Mouse (Mus musculus) left cerebral cortex, postnatal 25 days (tissue): ENCODE results near the gene Gm10972. TPM values are rescaled to one million over a fixed set of nuclear protein-coding genes. Genes with fewer than 3 reads are reported as not detected.
"Not testable (repeated sequence)": the region's sequence is repeated elsewhere in the genome, so short reads cannot be mapped to it uniquely, and the experiment has no call there.

ENCODE experiments used
- DNase-seq, 2 experiments: peaks; one replicate each; pipeline ENCODE4 v3.0.0; 2022; ENCODE audit warnings: low spot score in 2 of 2, mixed read lengths in 1 of 2
- intact Hi-C: fragments of 180-260 bp; cut with DNase I; formaldehyde crosslinking; loops from one replicate; pipeline ENCODE4 v1.15.1; 2025
- total RNA-seq, 2 experiments: library from RNA; stranded (reverse); gene quantifications; 2 replicates each; pipeline ENCODE4 v1.2.3; 2021

Gene Gm10972
- total RNA-seq, 2 experiments from 2014 or later = not detected

- not testable (repeated sequence) for DNase-seq
These were observed 15.2 kb downstream of the Gm10972 start for GRCm38 (mm10) chr3:94657852-94658739.

GRCm38 (mm10) chr3:94658740-94659095 lies 15.8 kb downstream of the Gm10972 start, which contains the start of gene Tuft1:
Gene Tuft1 (minus strand): TSS chr3:94658872.
- peak; percentile 33 to 53 for DNase-seq
- intact Hi-C loops = not testable (repeated sequence)

More at GRCm38 (mm10) chr3:94657852-94658739, 15.2 kb downstream of the Gm10972 start:
- intact Hi-C loops = not testable (repeated sequence)

GRCm38 (mm10) chr3:94659142-94659748 lies 16.3 kb downstream of the Gm10972 start:
- DNase-seq, intact Hi-C loops: not testable (repeated sequence)

- DNase-seq, intact Hi-C loops: not testable (repeated sequence)
These were observed 17.9 kb downstream of the Gm10972 start for GRCm38 (mm10) chr3:94660841-94661240.

- DNase-seq, intact Hi-C loops: not testable (repeated sequence)
These were observed 22.3 kb downstream of the Gm10972 start for GRCm38 (mm10) chr3:94665060-94665802.

GRCm38 (mm10) chr3:94665896-94666295 lies 23.0 kb downstream of the Gm10972 start:
- intact Hi-C loops = not testable (repeated sequence)

GRCm38 (mm10) chr3:94675101-94675500 lies 32.2 kb downstream of the Gm10972 start:
- DNase-seq, intact Hi-C loops: not testable (repeated sequence)

More at GRCm38 (mm10) chr3:94665896-94666295, 23.0 kb downstream of the Gm10972 start:
- DNase-seq = not testable (repeated sequence)

GRCm38 (mm10) chr3:94679351-94679841 lies 36.5 kb downstream of the Gm10972 start:
- DNase-seq = no peak
- intact Hi-C loops = no loop called here

- intact Hi-C loops, DNase-seq: not testable (repeated sequence)
These were observed 37.1 kb downstream of the Gm10972 start for GRCm38 (mm10) chr3:94680032-94680431.

- intact Hi-C loops = no loop called here
- DNase-seq = no peak
These were observed 37.9 kb downstream of the Gm10972 start for GRCm38 (mm10) chr3:94680783-94681182.

- intact Hi-C loops = no loop called here
These were observed 40.7 kb downstream of the Gm10972 start for GRCm38 (mm10) chr3:94683646-94684045.

GRCm38 (mm10) chr3:94685989-94686772 lies 43.3 kb downstream of the Gm10972 start:
- DNase-seq, intact Hi-C loops: not testable (repeated sequence)

More at GRCm38 (mm10) chr3:94683646-94684045, 40.7 kb downstream of the Gm10972 start:
- no peak for DNase-seq

- DNase-seq, intact Hi-C loops: not testable (repeated sequence)
These were observed 45.8 kb downstream of the Gm10972 start for GRCm38 (mm10) chr3:94688698-94689097.

GRCm38 (mm10) chr3:94689195-94689594 lies 46.3 kb downstream of the Gm10972 start:
- DNase-seq, intact Hi-C loops: not testable (repeated sequence)

GRCm38 (mm10) chr3:94690162-94690561 lies 47.2 kb downstream of the Gm10972 start:
- intact Hi-C loops = loop anchor here (10.0 kb wide), 1 partner anchor 245 kb away; the partner anchor contains the start of gene Selenbp1
- DNase-seq = not testable (repeated sequence)

GRCm38 (mm10) chr3:94690616-94691247 lies 47.8 kb downstream of the Gm10972 start:
- intact Hi-C loops = loop anchor here (10.0 kb wide), 1 partner anchor 244 kb away; the partner anchor contains the start of gene Selenbp1

GRCm38 (mm10) chr3:94691694-94692093 lies 48.8 kb downstream of the Gm10972 start:
- DNase-seq = not testable (repeated sequence)
- intact Hi-C loops = loop anchor here (10.0 kb wide), 1 partner anchor 243 kb away; the partner anchor contains the start of gene Selenbp1

More at GRCm38 (mm10) chr3:94690616-94691247, 47.8 kb downstream of the Gm10972 start:
- DNase-seq = no peak
